1 mouse cellular context compared by ENCODE assay signal in the genomic region with DNA sequence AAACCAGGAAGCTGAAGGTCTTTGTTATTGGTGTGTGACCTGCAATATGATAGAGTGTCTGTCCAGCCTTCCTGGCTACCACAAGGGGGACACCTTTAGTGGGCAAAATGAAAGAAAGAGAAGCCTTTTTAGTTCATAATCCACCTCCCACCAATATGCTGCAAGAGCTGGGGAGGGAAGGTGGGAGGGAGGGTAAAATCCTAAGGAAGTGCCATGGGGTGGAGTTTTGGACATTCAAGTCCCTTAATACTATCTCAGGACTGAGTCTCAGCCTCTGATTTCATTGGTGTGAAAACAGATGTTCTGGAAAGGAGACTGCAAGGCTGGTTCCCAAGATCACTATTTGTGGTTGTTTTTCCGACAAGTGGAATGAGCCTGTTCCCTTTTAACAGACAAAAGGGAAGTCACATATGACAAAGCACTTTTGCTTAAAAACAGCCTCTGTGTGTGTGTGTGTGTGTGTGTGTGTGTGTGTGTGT.
TF ChIP-seq lines count a peak whose summit lies in the region.

No protein-coding gene starts in this region.

TF ChIP-seq in MEL, 35 proteins besides CTCF, POLR2A, EP300 and RAD21 (continued from another document):
- TF ChIP-seq RCOR1 (IDR thresholded peaks at IDR 0.05; ENCODE audit: low read depth, low read length), result peak; percentile 38; the same call in 1 of the 2 replicates
- TF ChIP-seq UBTF (IDR thresholded peaks at IDR 0.05; ENCODE audit: borderline replicate concordance, insufficient read depth, low read depth, low read length), result no peak
- no peak for TF ChIP-seq JUND (IDR thresholded peaks at IDR 0.05; ENCODE audit: low read depth, low read length)
- TF ChIP-seq KAT2A (conservative IDR thresholded peaks at IDR 0.05; ENCODE audit: low read depth, low read length), result no peak
- no peak for TF ChIP-seq TBP (IDR thresholded peaks at IDR 0.05; ENCODE audit: low read depth, low read length)
- no peak for TF ChIP-seq MEF2A (IDR thresholded peaks at IDR 0.05; ENCODE audit: extremely low read depth, insufficient replicate concordance, low read depth, low read length, poor library complexity, severe bottlenecking)
- TF ChIP-seq SIN3A (IDR thresholded peaks at IDR 0.05; ENCODE audit: low read length), result no peak
- TF ChIP-seq NELFE (IDR thresholded peaks at IDR 0.05; ENCODE audit: low read depth, low read length), result no peak
- TF ChIP-seq ZNF384 (IDR thresholded peaks at IDR 0.05; ENCODE audit: low read depth, low read length), result no peak
- peak; percentile 36; the same call in 1 of the 2 replicates for TF ChIP-seq MAFK (IDR thresholded peaks at IDR 0.05; ENCODE audit: borderline replicate concordance, low read depth, low read length)
- no peak; the same call in 1 of the 2 replicates for TF ChIP-seq HCFC1 (IDR thresholded peaks at IDR 0.05; ENCODE audit: low read depth, low read length)
